Mouse (Mus musculus) kidney, adult 2 months (tissue): ENCODE measurements around the gene Zfp697. TPM values are rescaled to one million over a fixed set of nuclear protein-coding genes. Genes with fewer than 3 reads are reported as not detected.

Source experiments
- DNase-seq: peaks from one replicate; pipeline ENCODE4 v3.0.0; 2021
- H3K27ac ChIP-seq: fragments of 200-500 bp; 2 replicates; pipeline ENCODE4 v1.5.1; 2012; ENCODE audit warnings: low read depth, low read length, control low read depth, inconsistent platforms; ENCODE audit not compliant: insufficient read depth
- H3K27me3 ChIP-seq: fragments of 200-500 bp; replicated peaks from 2 replicates; pipeline ENCODE4 v1.6.1; 2012; ENCODE audit warnings: mild to moderate bottlenecking, moderate library complexity, low read length, inconsistent platforms; ENCODE audit not compliant: control insufficient read depth, insufficient read depth
- H3K36me3 ChIP-seq: fragments of 200-500 bp; 2 replicates; pipeline ENCODE4 v1.6.1; 2012; ENCODE audit warnings: mild to moderate bottlenecking, moderate library complexity, low read length, inconsistent platforms; ENCODE audit not compliant: control insufficient read depth, insufficient read depth
- H3K4me1 ChIP-seq: fragments of 200-500 bp; 2 replicates; pipeline ENCODE4 v1.6.1; 2011; ENCODE audit warnings: low read length; ENCODE audit not compliant: control insufficient read depth, insufficient read depth
- H3K4me3 ChIP-seq: fragments of 200-500 bp; 2 replicates; pipeline ENCODE4 v1.5.1; 2011; ENCODE audit warnings: mild to moderate bottlenecking, low read depth, low read length, control low read depth; ENCODE audit not compliant: insufficient read depth
- CTCF ChIP-seq: fragments of 200-500 bp; conservative IDR thresholded peaks from 2 replicates; pipeline ENCODE4 v1.5.1; 2011; ENCODE audit warnings: low read depth, mild to moderate bottlenecking, control low read depth, low read length, moderate library complexity, mixed read lengths; ENCODE audit not compliant: insufficient read depth, insufficient read length
- POLR2A ChIP-seq: fragments of 200-500 bp; IDR thresholded peaks from one replicate; pipeline ENCODE4 v1.6.1; 2011; ENCODE audit warnings: low read depth, low read length, control low read depth
- WGBS: fragments of 180-500 bp; shearing (Covaris S2); methylation state at CpG from one replicate; pipeline ENCODE4 v1.1.7; 2018; 5-methylcytosine and 5-hydroxymethylcytosine counted together
- polyA plus RNA-seq: library from polyadenylated mRNA; depleted of rRNA; stranded (reverse); fragments of >200 nt; gene quantifications from 2 replicates; pipeline ENCODE4 v1.2.3, GENCODE M21; 2012; rRNA removed

Zfp697 gene
- 14.7 and 16.2 TPM in 2 replicates for polyA plus RNA-seq

- peak within 1 kb of the TSS; percentile 83 for H3K4me3 ChIP-seq
- peaks cover 28% of the 10 kb centered on the region; the same call in 1 of the 2 replicates for H3K4me1 ChIP-seq
- peak; percentile 93 for DNase-seq
- H3K27ac ChIP-seq, result peak within 1 kb of the TSS; percentile 75
- no peaks in the 10 kb centered on the region for H3K36me3 ChIP-seq
- no peak for TF ChIP-seq CTCF
- TF ChIP-seq POLR2A, result peak; percentile 94
- H3K27me3 ChIP-seq, result no peaks in the 10 kb centered on the region
- WGBS, result under 1% methylated on average over 42 of the region's 42 CpGs
Observed at GRCm38 (mm10) chr3:98382246-98382939, at the start of gene Zfp697. Gene Zfp697 (plus strand): TSS chr3:98382461.

- DNase-seq, result peak; percentile 39
- H3K36me3 ChIP-seq, result no peaks in the 10 kb centered on the region
- no peaks in the 10 kb centered on the region for H3K27me3 ChIP-seq
- 72% methylated on average over 2 of the region's 2 CpGs for WGBS
- H3K4me3 ChIP-seq, result no peak overlapping the region
- no peak overlapping the region for H3K27ac ChIP-seq
- TF ChIP-seq POLR2A, result no peak
- no peak for TF ChIP-seq CTCF
- no peaks in the 10 kb centered on the region; the same call in 1 of the 2 replicates for H3K4me1 ChIP-seq
Observed at GRCm38 (mm10) chr3:98334010-98334409, 48.3 kb upstream of the Zfp697 start.

GRCm38 (mm10) chr3:98335331-98335730 lies 46.9 kb upstream of the Zfp697 start:
- Histone ChIP-seq H3K4me1 (no peaks in the 10 kb centered on the region; the same call in 1 of the 2 replicates), H3K4me3 (no peak overlapping the region), H3K36me3 (no peaks in the 10 kb centered on the region), H3K27ac (no peak overlapping the region), H3K27me3 (no peaks in the 10 kb centered on the region)
- no peak for DNase-seq
- no peak for TF ChIP-seq CTCF
- TF ChIP-seq POLR2A, result no peak

- no peaks in the 10 kb centered on the region for H3K36me3 ChIP-seq
- no peak for TF ChIP-seq POLR2A
- no peak for TF ChIP-seq CTCF
- no peaks in the 10 kb centered on the region for H3K27me3 ChIP-seq
- no peaks in the 10 kb centered on the region; the same call in 1 of the 2 replicates for H3K4me1 ChIP-seq
- WGBS, result 83% methylated on average over 7 of the region's 7 CpGs
- no peak overlapping the region for H3K4me3 ChIP-seq
- no peak overlapping the region for H3K27ac ChIP-seq
- DNase-seq, result no peak
Observed at GRCm38 (mm10) chr3:98335886-98336285, 46.4 kb upstream of the Zfp697 start.

- no peak for TF ChIP-seq CTCF
- no peak for TF ChIP-seq POLR2A
- no peak overlapping the region for H3K4me3 ChIP-seq
- no peaks in the 10 kb centered on the region; the same call in 1 of the 2 replicates for H3K4me1 ChIP-seq
- WGBS, result 88% methylated on average over 22 of the region's 22 CpGs
- no peaks in the 10 kb centered on the region for H3K27me3 ChIP-seq
- no peak for DNase-seq
- no peak overlapping the region for H3K27ac ChIP-seq
- no peaks in the 10 kb centered on the region for H3K36me3 ChIP-seq
Observed at GRCm38 (mm10) chr3:98336661-98337654, 45.3 kb upstream of the Zfp697 start.

GRCm38 (mm10) chr3:98338584-98339041 lies 43.6 kb upstream of the Zfp697 start:
- DNase-seq, result peak; percentile 85
- H3K4me3 ChIP-seq, result peak overlapping the region; percentile 47; the same call in 1 of the 2 replicates
- H3K27ac ChIP-seq, result no peak overlapping the region
- WGBS, result 13% methylated on average over 15 of the region's 15 CpGs
- TF ChIP-seq POLR2A (no peak), CTCF (no peak)
- no peaks in the 10 kb centered on the region; the same call in 1 of the 2 replicates for H3K4me1 ChIP-seq
- no peaks in the 10 kb centered on the region for H3K36me3 ChIP-seq
- no peaks in the 10 kb centered on the region for H3K27me3 ChIP-seq
